In the genomic region with DNA sequence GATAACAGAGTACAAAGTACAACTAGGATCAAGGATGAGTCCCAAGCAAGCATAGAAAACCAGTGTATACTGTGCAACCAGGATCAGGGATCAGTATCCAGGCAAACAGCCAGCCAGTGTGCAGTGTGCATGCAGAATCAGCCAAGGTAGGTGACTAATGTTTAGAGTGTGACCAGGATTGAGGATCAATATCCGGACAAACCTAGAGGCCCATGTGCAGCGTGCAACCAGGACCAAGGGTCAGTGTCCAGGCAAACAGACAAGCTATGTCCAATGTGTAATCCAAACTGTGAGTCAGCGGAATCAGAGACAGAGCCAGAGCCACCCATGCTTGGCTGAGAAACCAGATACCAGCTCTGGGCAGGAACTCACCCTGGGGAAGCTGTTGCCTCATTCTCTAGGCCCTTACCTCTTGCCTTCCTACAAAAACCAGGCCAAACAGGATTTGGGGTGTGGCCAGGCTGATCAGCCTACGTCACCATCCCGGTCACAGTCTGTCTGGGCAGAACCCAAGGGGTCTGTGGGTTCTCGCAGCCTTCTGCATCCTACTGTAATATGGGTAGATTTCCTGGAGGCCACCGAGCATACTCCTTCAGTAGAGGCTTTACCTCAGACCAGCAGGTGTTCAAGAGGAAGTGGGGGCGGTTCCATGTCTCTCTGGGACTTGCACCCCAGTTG, we compare ENCODE assay signal across 9 mouse cellular contexts. TPM values are rescaled to one million over a fixed set of nuclear protein-coding genes. Genes with fewer than 3 reads are reported as not detected.
A peak's percentile ranks its signal among the peaks of the same experiment; 100 is the strongest.
DNase-seq lines count a peak whose midpoint lies in the region; ATAC-seq and TF ChIP-seq lines count a peak whose summit lies in the region.
"Had no signal": no experiment of that assay in that cellular context is flagged by ENCODE, and none has a peak within 500 bp of the region (broad histone marks: within the 10 kb centered on the region; RNA-seq: fewer than 3 reads in every experiment).

No protein-coding gene starts in this region.

- peak overlapping the region; percentile 44; the same call in 1 of the 2 replicates for H3K27ac ChIP-seq in embryonic facial prominence, embryonic 10.5 days (replicated peaks)
- H3K27ac ChIP-seq in liver, embryonic 13.5 days = peak overlapping the region; percentile 81
- H3K27ac ChIP-seq in thymus, adult 2 months (ENCODE audit: control insufficient read depth, insufficient read depth, low read length) = peak overlapping the region; percentile 32
- no peak overlapping the region for H3K27ac ChIP-seq in hindbrain, embryonic 13.5 days
- H3K27ac ChIP-seq: neural tube, embryonic 12.5 days had no signal

- H3K9ac ChIP-seq in liver, embryonic 13.5 days = no peak overlapping the region
- H3K9ac ChIP-seq in hindbrain, embryonic 13.5 days = no peak overlapping the region
- H3K9ac ChIP-seq: neural tube, embryonic 12.5 days had no signal

- H3K4me1 ChIP-seq in embryonic facial prominence, embryonic 10.5 days = peaks cover 39% of the 10 kb centered on the region
- H3K4me1 ChIP-seq in liver, embryonic 13.5 days (replicated peaks) = peaks cover 54% of the 10 kb centered on the region
- H3K4me1 ChIP-seq in thymus, adult 2 months (replicated peaks; ENCODE audit: control insufficient read depth, insufficient read depth, low read length) = peaks cover 58% of the 10 kb centered on the region
- no peaks in the 10 kb centered on the region; the same call in 1 of the 2 replicates for H3K4me1 ChIP-seq in hindbrain, embryonic 13.5 days (replicated peaks)

- H3K4me3 ChIP-seq in embryonic facial prominence, embryonic 10.5 days = no peak overlapping the region
- no peak overlapping the region for H3K4me3 ChIP-seq in liver, embryonic 13.5 days (replicated peaks)
- H3K4me3 ChIP-seq in thymus, adult 2 months (ENCODE audit: control insufficient read depth, insufficient read depth, low read length) = no peak overlapping the region
- H3K4me3 ChIP-seq in hindbrain, embryonic 13.5 days = no peak overlapping the region
- H3K4me3 ChIP-seq: neural tube, embryonic 12.5 days had no signal

- 0 out of 2 replicates have a peak, but pooled peaks cover 5% of the 10 kb centered on the region for H3K27me3 ChIP-seq in embryonic facial prominence, embryonic 10.5 days (replicated peaks; ENCODE audit: low read depth, poor library complexity, severe bottlenecking)
- H3K27me3 ChIP-seq in liver, embryonic 13.5 days = no peaks in the 10 kb centered on the region
- no peaks in the 10 kb centered on the region for H3K27me3 ChIP-seq in thymus, adult 2 months (ENCODE audit: control insufficient read depth, insufficient read depth, low read length)
- 0 out of 2 replicates have a peak, but pooled peaks cover 3% of the 10 kb centered on the region for H3K27me3 ChIP-seq in hindbrain, embryonic 13.5 days
- H3K27me3 ChIP-seq: neural tube, embryonic 12.5 days had no signal

- ATAC-seq in liver, embryonic 13.5 days (ENCODE audit: low read depth) = peak; percentile 69
- ATAC-seq in hindbrain, embryonic 13.5 days (ENCODE audit: low FRiP score) = no peak

- TF ChIP-seq CTCF in thymus, adult 2 months (IDR thresholded peaks at IDR 0.05; ENCODE audit: borderline replicate concordance, control insufficient read depth, extremely low read depth, insufficient read depth, low read length, poor library complexity) = peak; percentile 10; the same call in 1 of the 2 replicates

- WGBS in embryonic facial prominence, embryonic 10.5 days = 88% methylated on average over 8 of the region's 8 CpGs
- 52% methylated on average over 8 of the region's 8 CpGs for WGBS in liver, embryonic 13.5 days (ENCODE audit: insufficient replicate concordance)
- WGBS in thymus, adult 2 months = 33% methylated on average over 8 of the region's 8 CpGs
- WGBS in hindbrain, embryonic 13.5 days = 89% methylated on average over 8 of the region's 8 CpGs

- no peaks in the 10 kb centered on the region for H3K36me3 ChIP-seq in embryonic facial prominence, embryonic 10.5 days (replicated peaks)
- no peaks in the 10 kb centered on the region for H3K36me3 ChIP-seq in liver, embryonic 13.5 days
- no peaks in the 10 kb centered on the region for H3K36me3 ChIP-seq in thymus, adult 2 months (ENCODE audit: control insufficient read depth, insufficient read depth, low read length)
- no peaks in the 10 kb centered on the region for H3K36me3 ChIP-seq in hindbrain, embryonic 13.5 days
- H3K36me3 ChIP-seq: neural tube, embryonic 12.5 days had no signal

- H3K9me3 ChIP-seq in embryonic facial prominence, embryonic 10.5 days = no peaks in the 10 kb centered on the region
- H3K9me3 ChIP-seq in liver, embryonic 13.5 days (replicated peaks) = no peaks in the 10 kb centered on the region
- no peaks in the 10 kb centered on the region for H3K9me3 ChIP-seq in hindbrain, embryonic 13.5 days
- H3K9me3 ChIP-seq: neural tube, embryonic 12.5 days had no signal

- TF ChIP-seq POLR2A in thymus, adult 2 months (IDR thresholded peaks at IDR 0.05; ENCODE audit: control insufficient read depth, extremely low read depth, insufficient read depth, low read length, poor library complexity) = no peak

- H3K4me2 ChIP-seq in liver, embryonic 13.5 days = no peak overlapping the region
- no peak overlapping the region for H3K4me2 ChIP-seq in hindbrain, embryonic 13.5 days
- H3K4me2 ChIP-seq: neural tube, embryonic 12.5 days had no signal

- peak; percentile 90 for DNase-seq in Muller cell, postnatal 12 days (ENCODE audit: inconsistent ontology term)
- no peak for DNase-seq in embryonic facial prominence, embryonic 10.5 days (ENCODE audit: low spot score)
- DNase-seq in induced T-regulatory cell, adult 2 months (ENCODE audit: low read depth) = peak; percentile 68
- DNase-seq in liver, embryonic 13.5 days = no peak
- peak; percentile 54 for DNase-seq in thymus, adult 2 months
- DNase-seq in left cerebral cortex, adult 18-20 months (ENCODE audit: low spot score in 2 of 2) = no peak
- no peak for DNase-seq in left cerebral cortex, adult 9 months (ENCODE audit: low spot score in 2 of 2)

RNA-seq across cellular contexts. Expression of a gene that starts 20.4 kb away (rescaled TPM):
- polyA plus RNA-seq in embryonic facial prominence, embryonic 10.5 days (2016; fragmentation: Nextera tagmentation; extraction: Ambion mirVana) = 4.5 and 5.4 TPM in 2 replicates
- polyA plus RNA-seq in liver, embryonic 13.5 days (2015; fragmentation: Nextera tagmentation; extraction: Ambion mirVana) = 3.8 and 4.0 TPM in 2 replicates
- 71.7 and 113 TPM in 2 replicates for polyA plus RNA-seq in thymus, adult 2 months (2012; rRNA removed)
- 10 to 100 TPM; 74.0 to 77.6 TPM for total RNA-seq in left cerebral cortex, adult 18-20 months (2021)
- polyA plus RNA-seq in hindbrain, embryonic 13.5 days (2015; fragmentation: Nextera tagmentation; extraction: Ambion mirVana) = 9.0 TPM in 2 replicates

Comparison
In these comparisons a context has a peak if more than half of its experiments do, and no peak if none do; other contexts are left out.
1. DNase-seq: peak in Muller cell, postnatal 12 days (single experiment), induced T-regulatory cell, adult 2 months (single experiment) and thymus, adult 2 months (single experiment); none in embryonic facial prominence, embryonic 10.5 days (single experiment), liver, embryonic 13.5 days (single experiment), left cerebral cortex, adult 18-20 months (0 of 2) and left cerebral cortex, adult 9 months (0 of 2).